Mouse (Mus musculus) spleen, postnatal 14 days (tissue): ENCODE measurements around the gene 1110051M20Rik.
"Not testable (repeated sequence)": the region's sequence is repeated elsewhere in the genome, so short reads cannot be mapped to it uniquely, and the experiment has no call there.

Experiments used
- DNase-seq, 2 experiments: peaks; one replicate each; pipeline ENCODE4 v3.0.0; 2021 to 2022; ENCODE audit warnings: low spot score in 2 of 2

Gene 1110051M20Rik

GRCm38 (mm10) chr2:91259493-91259892 is 185.0 kb downstream of the 1110051M20Rik start:
- DNase-seq, result no peak

- DNase-seq, result no peak
These were observed 185.7 kb downstream of the 1110051M20Rik start for GRCm38 (mm10) chr2:91258830-91259229.

GRCm38 (mm10) chr2:91258054-91258453 is 186.4 kb downstream of the 1110051M20Rik start:
- DNase-seq, result no peak

GRCm38 (mm10) chr2:91257126-91257980 is 187.2 kb downstream of the 1110051M20Rik start:
- no peak for DNase-seq

- no peak for DNase-seq
These were observed 188.0 kb downstream of the 1110051M20Rik start for GRCm38 (mm10) chr2:91256256-91257125.

GRCm38 (mm10) chr2:91255661-91256150 is 188.8 kb downstream of the 1110051M20Rik start, which contains the start of gene Pacsin3:
Gene Pacsin3 (plus strand): TSS chr2:91255954.
- DNase-seq, result no peak

- no peak for DNase-seq
These were observed 189.7 kb downstream of the 1110051M20Rik start for GRCm38 (mm10) chr2:91254725-91255380.

GRCm38 (mm10) chr2:91252512-91252911 is 192.0 kb downstream of the 1110051M20Rik start:
- no peak for DNase-seq

GRCm38 (mm10) chr2:91252001-91252400 is 192.5 kb downstream of the 1110051M20Rik start:
- no peak for DNase-seq

- DNase-seq, result no peak
These were observed 196.1 kb downstream of the 1110051M20Rik start for GRCm38 (mm10) chr2:91248366-91248765.

GRCm38 (mm10) chr2:91244557-91245228 is 199.8 kb downstream of the 1110051M20Rik start:
- no peak for DNase-seq

GRCm38 (mm10) chr2:91243416-91243815 is 201.1 kb downstream of the 1110051M20Rik start:
- DNase-seq, result no peak

GRCm38 (mm10) chr2:91242547-91242946 is 202.0 kb downstream of the 1110051M20Rik start:
- no peak for DNase-seq

- not testable (repeated sequence) for DNase-seq
These were observed 206.9 kb downstream of the 1110051M20Rik start for GRCm38 (mm10) chr2:91237511-91238080.

- peak; percentile 81 to 89 for DNase-seq
These were observed 207.6 kb downstream of the 1110051M20Rik start, which contains the start of gene Ddb2 for GRCm38 (mm10) chr2:91236601-91237510. Gene Ddb2 (minus strand): TSS chr2:91236982.

GRCm38 (mm10) chr2:91229735-91230134 is 214.8 kb downstream of the 1110051M20Rik start:
- no peak for DNase-seq
